Mouse (Mus musculus): ENCODE data around the gene Cpsf2. TPM values are rescaled to one million over a fixed set of nuclear protein-coding genes. Genes with fewer than 3 reads are reported as not detected.
A peak's percentile ranks its signal among the peaks of the same experiment; 100 is the strongest.
"Not testable (repeated sequence)": the region's sequence is repeated elsewhere in the genome, so short reads cannot be mapped to it uniquely, and the experiment has no call there.

Gene Cpsf2
- polyA plus RNA-seq, 1 experiment from 2014 or later, result 29.8 TPM

GRCm38 (mm10) chr12:101957942-101958544, 17.7 kb upstream of the Cpsf2 start, which contains the start of gene Atxn3:
Atxn3 (minus strand) TSS chr12:101958246.
- Histone ChIP-seq H3K9ac (ENCODE audit: low read depth, low read length) (peak within 1 kb of the TSS; percentile 85), H3K9me3 (replicated peaks; ENCODE audit: control insufficient read depth, low read length, poor library complexity, severe bottlenecking) (no peaks in the 10 kb centered on the region), H3K4me2 (ENCODE audit: low read length) (peak within 1 kb of the TSS; percentile 56), H3K4me1 (ENCODE audit: control insufficient read depth, insufficient read depth, low read length) (peaks cover 13% of the 10 kb centered on the region), H3K27me3 (ENCODE audit: control insufficient read depth, insufficient read depth, low read depth, low read length) (no peaks in the 10 kb centered on the region), H3K4me3 (ENCODE audit: low read depth, low read length) (peak within 1 kb of the TSS; percentile 65), H3K36me3 (ENCODE audit: control insufficient read depth, insufficient read depth, low read length) (no peaks in the 10 kb centered on the region), H3K27ac (ENCODE audit: low read length) (peak within 1 kb of the TSS; percentile 75)
- peak; percentile 97 for ATAC-seq
- WGBS, result under 1% methylated on average over 45 of the region's 54 CpGs

- Histone ChIP-seq H3K4me3 (ENCODE audit: low read depth, low read length) (peak overlapping the region; percentile 65), H3K27me3 (ENCODE audit: control insufficient read depth, insufficient read depth, low read depth, low read length) (no peaks in the 10 kb centered on the region), H3K36me3 (ENCODE audit: control insufficient read depth, insufficient read depth, low read length) (no peaks in the 10 kb centered on the region), H3K27ac (ENCODE audit: low read length) (no peak overlapping the region), H3K9me3 (replicated peaks; ENCODE audit: control insufficient read depth, low read length, poor library complexity, severe bottlenecking) (no peaks in the 10 kb centered on the region), H3K4me1 (ENCODE audit: control insufficient read depth, insufficient read depth, low read length) (peaks cover 13% of the 10 kb centered on the region), H3K9ac (ENCODE audit: low read depth, low read length) (no peak overlapping the region), H3K4me2 (ENCODE audit: low read length) (peak overlapping the region; percentile 34)
- WGBS, result 59% methylated on average over 9 of the region's 9 CpGs
- peak; percentile 33; the same call in 1 of the 2 replicates for ATAC-seq
Measured at GRCm38 (mm10) chr12:101958556-101958955, 17.2 kb upstream of the Cpsf2 start.

- peaks cover 13% of the 10 kb centered on the region for H3K4me1 ChIP-seq (ENCODE audit: control insufficient read depth, insufficient read depth, low read length)
- 95% methylated on average over 5 of the region's 5 CpGs for WGBS
- H3K27me3 ChIP-seq (ENCODE audit: control insufficient read depth, insufficient read depth, low read depth, low read length); H3K36me3 ChIP-seq (ENCODE audit: control insufficient read depth, insufficient read depth, low read length); H3K4me3 ChIP-seq (ENCODE audit: low read depth, low read length); H3K4me2 ChIP-seq (ENCODE audit: low read length); H3K27ac ChIP-seq (ENCODE audit: low read length); H3K9me3 ChIP-seq (replicated peaks; ENCODE audit: control insufficient read depth, low read length, poor library complexity, severe bottlenecking); H3K9ac ChIP-seq (ENCODE audit: low read depth, low read length): not testable (repeated sequence)
- ATAC-seq, result peak; percentile 12; the same call in 1 of the 2 replicates
Measured at GRCm38 (mm10) chr12:101958960-101959780, 16.6 kb upstream of the Cpsf2 start.

- WGBS, result 95% methylated on average over 2 of the region's 2 CpGs
Measured at GRCm38 (mm10) chr12:101971311-101971710, 4.5 kb upstream of the Cpsf2 start.

GRCm38 (mm10) chr12:101972230-101972629, 3.6 kb upstream of the Cpsf2 start:
- Histone ChIP-seq H3K4me2 (ENCODE audit: low read length) (no peak overlapping the region), H3K9ac (ENCODE audit: low read depth, low read length) (no peak overlapping the region), H3K4me1 (ENCODE audit: control insufficient read depth, insufficient read depth, low read length) (peaks cover 16% of the 10 kb centered on the region), H3K4me3 (ENCODE audit: low read depth, low read length) (no peak overlapping the region), H3K27me3 (ENCODE audit: control insufficient read depth, insufficient read depth, low read depth, low read length) (no peaks in the 10 kb centered on the region), H3K27ac (ENCODE audit: low read length) (no peak overlapping the region), H3K36me3 (ENCODE audit: control insufficient read depth, insufficient read depth, low read length) (peaks cover 10% of the 10 kb centered on the region), H3K9me3 (replicated peaks; ENCODE audit: control insufficient read depth, low read length, poor library complexity, severe bottlenecking) (no peaks in the 10 kb centered on the region)
- whole genome bisulfite sequencing, result 98% methylated on average over 3 of the region's 3 CpGs
- no peak for ATAC-seq

More at GRCm38 (mm10) chr12:101971311-101971710, 4.5 kb upstream of the Cpsf2 start:
- Histone ChIP-seq H3K4me1 (ENCODE audit: control insufficient read depth, insufficient read depth, low read length) (peaks cover 9% of the 10 kb centered on the region), H3K36me3 (ENCODE audit: control insufficient read depth, insufficient read depth, low read length) (peaks cover 10% of the 10 kb centered on the region), H3K27me3 (ENCODE audit: control insufficient read depth, insufficient read depth, low read depth, low read length) (no peaks in the 10 kb centered on the region), H3K9ac (ENCODE audit: low read depth, low read length) (no peak overlapping the region), H3K9me3 (replicated peaks; ENCODE audit: control insufficient read depth, low read length, poor library complexity, severe bottlenecking) (no peaks in the 10 kb centered on the region), H3K4me3 (ENCODE audit: low read depth, low read length) (no peak overlapping the region), H3K4me2 (ENCODE audit: low read length) (no peak overlapping the region), H3K27ac (ENCODE audit: low read length) (no peak overlapping the region)
- no peak for ATAC-seq

- H3K4me3 ChIP-seq (ENCODE audit: low read depth, low read length), result peak overlapping the region; percentile 93
- no peaks in the 10 kb centered on the region; the same call in 1 of the 2 replicates for H3K36me3 ChIP-seq (ENCODE audit: control insufficient read depth, insufficient read depth, low read length)
- H3K9me3 ChIP-seq (replicated peaks; ENCODE audit: control insufficient read depth, low read length, poor library complexity, severe bottlenecking), result no peaks in the 10 kb centered on the region
- H3K4me1 ChIP-seq (ENCODE audit: control insufficient read depth, insufficient read depth, low read length), result peaks cover 25% of the 10 kb centered on the region
- H3K4me2 ChIP-seq (ENCODE audit: low read length), result peak overlapping the region; percentile 54
- ATAC-seq, result no peak
- 5% methylated on average over 1 of the region's 1 CpGs for WGBS
- peak overlapping the region; percentile 97; the same call in 1 of the 2 replicates for H3K27ac ChIP-seq (ENCODE audit: low read length)
- peak overlapping the region; percentile 98 for H3K9ac ChIP-seq (ENCODE audit: low read depth, low read length)
- no peaks in the 10 kb centered on the region for H3K27me3 ChIP-seq (ENCODE audit: control insufficient read depth, insufficient read depth, low read depth, low read length)
Measured at GRCm38 (mm10) chr12:101974571-101974970, 1.2 kb upstream of the Cpsf2 start.

- Histone ChIP-seq H3K9ac (ENCODE audit: low read depth, low read length) (peak overlapping the region; percentile 98), H3K36me3 (ENCODE audit: control insufficient read depth, insufficient read depth, low read length) (no peaks in the 10 kb centered on the region; the same call in 1 of the 2 replicates), H3K4me2 (ENCODE audit: low read length) (peak overlapping the region; percentile 54), H3K27ac (ENCODE audit: low read length) (peak overlapping the region; percentile 97), H3K27me3 (ENCODE audit: control insufficient read depth, insufficient read depth, low read depth, low read length) (no peaks in the 10 kb centered on the region), H3K4me1 (ENCODE audit: control insufficient read depth, insufficient read depth, low read length) (peaks cover 25% of the 10 kb centered on the region), H3K9me3 (replicated peaks; ENCODE audit: control insufficient read depth, low read length, poor library complexity, severe bottlenecking) (no peaks in the 10 kb centered on the region), H3K4me3 (ENCODE audit: low read depth, low read length) (peak overlapping the region; percentile 93)
- peak; percentile 71 for ATAC-seq
- under 1% methylated on average over 23 of the region's 23 CpGs for WGBS
Measured at GRCm38 (mm10) chr12:101975167-101975600, 604 bp upstream of the Cpsf2 start.

- 12% methylated on average over 13 of the region's 13 CpGs for WGBS
- Histone ChIP-seq H3K9ac (ENCODE audit: low read depth, low read length) (peak overlapping the region; percentile 98), H3K4me2 (ENCODE audit: low read length) (peak overlapping the region; percentile 54), H3K27ac (ENCODE audit: low read length) (no peak overlapping the region), H3K27me3 (ENCODE audit: control insufficient read depth, insufficient read depth, low read depth, low read length) (no peaks in the 10 kb centered on the region), H3K4me3 (ENCODE audit: low read depth, low read length) (peak overlapping the region; percentile 93), H3K9me3 (replicated peaks; ENCODE audit: control insufficient read depth, low read length, poor library complexity, severe bottlenecking) (no peaks in the 10 kb centered on the region), H3K4me1 (ENCODE audit: control insufficient read depth, insufficient read depth, low read length) (peaks cover 24% of the 10 kb centered on the region), H3K36me3 (ENCODE audit: control insufficient read depth, insufficient read depth, low read length) (no peaks in the 10 kb centered on the region)
- ATAC-seq, result no peak
Measured at GRCm38 (mm10) chr12:101976651-101977403, 1.0 kb downstream of the Cpsf2 start.

Data from midbrain, embryonic 16.5 days (tissue).